12 mouse cellular contexts compared by ENCODE assay signal in the genomic region with DNA sequence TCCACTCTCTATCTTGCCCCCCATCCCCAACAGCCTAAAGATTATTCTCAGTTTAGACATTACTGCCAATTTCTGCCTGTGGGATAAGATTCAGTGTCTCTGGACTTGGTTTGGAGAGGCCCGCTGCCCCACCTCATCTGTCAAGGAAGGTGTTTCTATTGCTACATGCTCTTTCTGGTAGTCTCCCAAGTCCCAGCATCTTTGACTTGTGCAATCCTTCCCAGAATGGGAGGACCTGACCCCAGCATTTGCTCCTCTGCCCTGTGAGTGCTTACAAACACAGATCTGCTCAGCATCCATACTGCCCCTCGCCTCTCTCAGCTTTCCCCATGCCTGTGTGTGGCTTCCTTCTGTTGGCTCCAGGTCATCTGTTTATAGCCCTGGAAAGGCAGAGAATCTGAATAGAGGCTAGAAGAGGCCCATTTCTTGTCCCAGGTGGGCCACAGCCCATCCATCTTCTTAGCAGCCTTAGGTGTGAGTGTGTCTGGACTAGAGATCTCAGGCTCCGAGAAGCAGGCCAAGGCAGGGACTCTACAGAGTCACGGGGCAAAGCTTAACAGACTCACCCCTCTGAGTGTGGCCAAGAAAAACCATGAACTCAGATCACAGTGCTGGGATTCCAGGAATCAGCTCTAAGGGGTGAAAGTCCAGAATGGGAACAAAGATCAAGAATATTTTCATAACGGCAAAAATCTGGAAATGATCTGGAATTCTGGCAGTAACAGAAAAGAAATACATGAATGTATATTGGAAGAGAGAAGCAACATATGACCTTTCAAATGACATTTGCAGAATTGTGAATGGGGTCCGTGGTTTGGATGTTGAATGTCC. TPM values are rescaled to one million over a fixed set of nuclear protein-coding genes. Genes with fewer than 3 reads are reported as not detected.
DNase-seq lines count a peak whose midpoint lies in the region; ATAC-seq lines count a peak whose summit lies in the region.
"Had no signal": no experiment of that assay in that cellular context is flagged by ENCODE, and none has a peak within 500 bp of the region (broad histone marks: within the 10 kb centered on the region; RNA-seq: fewer than 3 reads in every experiment).

No protein-coding gene starts in this region.

- no peaks in the 10 kb centered on the region for H3K36me3 ChIP-seq in heart, embryonic 16.5 days (ENCODE audit: control insufficient read depth, insufficient read depth)
- no peaks in the 10 kb centered on the region for H3K36me3 ChIP-seq in heart, embryonic 11.5 days (ENCODE audit: control insufficient read depth, insufficient read depth, low read length)
- no peaks in the 10 kb centered on the region for H3K36me3 ChIP-seq in intestine, embryonic 15.5 days
- H3K36me3 ChIP-seq: forebrain, embryonic 15.5 days had no signal

- H3K4me2 ChIP-seq in heart, embryonic 16.5 days (ENCODE audit: low read depth, low read length): no peak overlapping the region
- no peak overlapping the region for H3K4me2 ChIP-seq in heart, embryonic 11.5 days
- no peak overlapping the region for H3K4me2 ChIP-seq in intestine, embryonic 15.5 days (replicated peaks)
- H3K4me2 ChIP-seq: forebrain, embryonic 15.5 days had no signal

- ATAC-seq in heart, embryonic 16.5 days (replicated peaks; ENCODE audit: extremely low read depth, insufficient read depth, low FRiP score): no peak
- no peak for ATAC-seq in heart, embryonic 11.5 days (replicated peaks; ENCODE audit: insufficient number of reproducible peaks, low FRiP score, low TSS enrichment)
- no peak for ATAC-seq in intestine, embryonic 15.5 days
- no peak for ATAC-seq in inflammation-experienced regulatory T-cells, adult 6 months
- ATAC-seq in erythroid progenitor cell, adult 5-6 weeks (replicated peaks; ENCODE audit: low FRiP score, poor library complexity, severe bottlenecking): no peak
- ATAC-seq: forebrain, embryonic 15.5 days had no signal

- H3K27me3 ChIP-seq in heart, embryonic 16.5 days (ENCODE audit: control insufficient read depth, insufficient read depth, low read length): no peaks in the 10 kb centered on the region
- H3K27me3 ChIP-seq in heart, embryonic 11.5 days (ENCODE audit: control insufficient read depth, insufficient read depth, low read length): peaks cover 6% of the 10 kb centered on the region; the same call in 1 of the 2 replicates
- H3K27me3 ChIP-seq in intestine, embryonic 15.5 days (replicated peaks): no peaks in the 10 kb centered on the region
- H3K27me3 ChIP-seq: forebrain, embryonic 15.5 days had no signal

- no peak overlapping the region for H3K4me3 ChIP-seq in heart, embryonic 16.5 days (ENCODE audit: low read length)
- no peak overlapping the region for H3K4me3 ChIP-seq in heart, embryonic 11.5 days (ENCODE audit: low read depth, low read length)
- no peak overlapping the region for H3K4me3 ChIP-seq in intestine, embryonic 15.5 days (replicated peaks)
- H3K4me3 ChIP-seq: forebrain, embryonic 15.5 days had no signal

- 0 out of 2 replicates have a peak overlapping the region, but pooled peaks have one; percentile 17 for H3K27ac ChIP-seq in heart, embryonic 16.5 days (ENCODE audit: low read length)
- no peak overlapping the region for H3K27ac ChIP-seq in heart, embryonic 11.5 days (ENCODE audit: low read depth, low read length)
- peak overlapping the region; percentile 84 for H3K27ac ChIP-seq in intestine, embryonic 15.5 days

- peaks cover 29% of the 10 kb centered on the region for H3K4me1 ChIP-seq in heart, embryonic 16.5 days (ENCODE audit: control insufficient read depth, insufficient read depth, low read length)
- H3K4me1 ChIP-seq in heart, embryonic 11.5 days (ENCODE audit: control insufficient read depth, insufficient read depth, low read length): peaks cover 16% of the 10 kb centered on the region
- H3K4me1 ChIP-seq in intestine, embryonic 15.5 days (replicated peaks): peaks cover 27% of the 10 kb centered on the region

- peak; percentile 83 for DNase-seq in NIH3T3 (ENCODE audit: low read depth)
- DNase-seq in kidney, postnatal 36 days: peak; percentile 45 to 60
- DNase-seq: adrenal gland, postnatal 25 days; cerebellum, adult 11 months; thymus, postnatal 14 days had no signal

- no peak overlapping the region for H3K9ac ChIP-seq in heart, embryonic 16.5 days (ENCODE audit: low read length)
- H3K9ac ChIP-seq in heart, embryonic 11.5 days (ENCODE audit: low read depth, low read length): no peak overlapping the region
- H3K9ac ChIP-seq in intestine, embryonic 15.5 days: no peak overlapping the region
- H3K9ac ChIP-seq: forebrain, embryonic 15.5 days had no signal

- H3K9me3 ChIP-seq in heart, embryonic 16.5 days (replicated peaks; ENCODE audit: control insufficient read depth, low read length): no peaks in the 10 kb centered on the region
- no peaks in the 10 kb centered on the region for H3K9me3 ChIP-seq in heart, embryonic 11.5 days (replicated peaks; ENCODE audit: control insufficient read depth, low read length)
- no peaks in the 10 kb centered on the region for H3K9me3 ChIP-seq in intestine, embryonic 15.5 days
- H3K9me3 ChIP-seq: forebrain, embryonic 15.5 days had no signal

- WGBS in heart, embryonic 16.5 days: 68% methylated on average over 6 of the region's 6 CpGs
- 71% methylated on average over 6 of the region's 6 CpGs for WGBS in heart, embryonic 11.5 days (ENCODE audit: insufficient replicate concordance)
- 69% methylated on average over 6 of the region's 6 CpGs for WGBS in intestine, embryonic 15.5 days

RNA-seq across cellular contexts. Expression of a gene that starts 36.0 kb away (rescaled TPM):
- 7.7 and 8.3 TPM in 2 replicates for polyA plus RNA-seq in heart, embryonic 16.5 days (2015; fragmentation: Nextera tagmentation; extraction: Ambion mirVana)
- 3.9 and 6.4 TPM in 2 replicates for polyA plus RNA-seq in heart, embryonic 11.5 days (2014; fragmentation: Nextera tagmentation; extraction: Ambion mirVana)
- 12.4 and 12.5 TPM in 2 replicates for polyA plus RNA-seq in intestine, embryonic 15.5 days (2015; fragmentation: Nextera tagmentation; extraction: Ambion mirVana)
- polyA plus RNA-seq in inflammation-experienced regulatory T-cells, adult 6 months (2017; shearing (Covaris generic)): 10 to 100 TPM; 13.6 to 50.0 (median 44.7) TPM
- 1.1 TPM in 1 of 2 replicates, not detected in the other for total RNA-seq in erythroid progenitor cell, adult 5-6 weeks (2015; ENCODE audit: low replicate concordance)
- 0.51 TPM in 1 of 2 replicates, not detected in the other for total RNA-seq in erythroid progenitor cell, adult 5-6 weeks (2017; ENCODE audit: low replicate concordance)
- total RNA-seq: megakaryocyte, adult 5-6 weeks had no signal
